Mouse (Mus musculus) adipocyte (in vitro differentiated cells): ENCODE data around the gene Prkch.
A peak's percentile ranks its signal among the peaks of the same experiment; 100 is the strongest.

Experiments used
- DNase-seq: peaks from one replicate; pipeline ENCODE4 v3.0.0-alpha.2; 2016; ENCODE audit warnings: low spot score

Gene Prkch

GRCm38 (mm10) chr12:73762001-73762400 lies 177.4 kb downstream of the Prkch start:
- no peak for DNase-seq

GRCm38 (mm10) chr12:73762762-73763161 lies 178.2 kb downstream of the Prkch start:
- no peak for DNase-seq

GRCm38 (mm10) chr12:73764649-73765525 lies 180.3 kb downstream of the Prkch start:
- DNase-seq: no peak

- no peak for DNase-seq
Observed at GRCm38 (mm10) chr12:73766152-73766551, 181.6 kb downstream of the Prkch start.

GRCm38 (mm10) chr12:73768788-73769187 lies 184.2 kb downstream of the Prkch start:
- DNase-seq: peak; percentile 48

- no peak for DNase-seq
Observed at GRCm38 (mm10) chr12:73769536-73769935, 184.9 kb downstream of the Prkch start.

- DNase-seq: no peak
Observed at GRCm38 (mm10) chr12:73770771-73771170, 186.2 kb downstream of the Prkch start.

GRCm38 (mm10) chr12:73774793-73775385 lies 190.3 kb downstream of the Prkch start:
- no peak for DNase-seq

- no peak for DNase-seq
Observed at GRCm38 (mm10) chr12:73776401-73776945, 191.9 kb downstream of the Prkch start.

GRCm38 (mm10) chr12:73777673-73778072 lies 193.1 kb downstream of the Prkch start:
- DNase-seq: no peak

GRCm38 (mm10) chr12:73779332-73780231 lies 195.0 kb downstream of the Prkch start:
- peak; percentile 94 for DNase-seq

- no peak for DNase-seq
Observed at GRCm38 (mm10) chr12:73781425-73782032, 196.9 kb downstream of the Prkch start.

- peak; percentile 91 for DNase-seq
Observed at GRCm38 (mm10) chr12:73786909-73787308, 202.3 kb downstream of the Prkch start.

- DNase-seq: no peak
Observed at GRCm38 (mm10) chr12:73788850-73789249, 204.3 kb downstream of the Prkch start.

GRCm38 (mm10) chr12:73790571-73791108 lies 206.0 kb downstream of the Prkch start:
- DNase-seq: no peak

- no peak for DNase-seq
Observed at GRCm38 (mm10) chr12:73793216-73793615, 208.6 kb downstream of the Prkch start.

GRCm38 (mm10) chr12:73793744-73794143 lies 209.1 kb downstream of the Prkch start:
- DNase-seq: no peak

GRCm38 (mm10) chr12:73794151-73794883 lies 209.7 kb downstream of the Prkch start:
- peak; percentile 89 for DNase-seq

- no peak for DNase-seq
Observed at GRCm38 (mm10) chr12:73799671-73800070, 215.1 kb downstream of the Prkch start.

GRCm38 (mm10) chr12:73800886-73801285 lies 216.3 kb downstream of the Prkch start:
- DNase-seq: no peak

GRCm38 (mm10) chr12:73801845-73802244 lies 217.2 kb downstream of the Prkch start:
- no peak for DNase-seq
